ENCODE assay signal across 18 mouse cellular contexts in genomic region chr6:8370624-8371023, GRCm38 (mm10).
DNase-seq lines count a peak whose midpoint lies in the region; ATAC-seq and TF ChIP-seq lines count a peak whose summit lies in the region.
"Had no signal": no experiment of that assay in that cellular context is flagged by ENCODE, and none has a peak within 500 bp of the region (broad histone marks: within the 10 kb centered on the region; RNA-seq: fewer than 3 reads in every experiment).

No protein-coding gene starts in this region.

- ATAC-seq in limb, embryonic 13.5 days (ENCODE audit: low FRiP score, low read depth) = peak; percentile 64
- ATAC-seq in intestine, embryonic 16.5 days = peak; percentile 51; the same call in 1 of the 2 replicates
- no peak for ATAC-seq in midbrain, embryonic 15.5 days (replicated peaks)

- H3ac ChIP-seq in myocyte (ENCODE audit: control insufficient read depth, insufficient read length) = no peak overlapping the region

- peaks cover under 1% of the 10 kb centered on the region; the same call in 1 of the 2 replicates for H3K36me3 ChIP-seq in limb, embryonic 13.5 days
- no peaks in the 10 kb centered on the region for H3K36me3 ChIP-seq in limb, embryonic 10.5 days
- H3K36me3 ChIP-seq in intestine, embryonic 16.5 days (ENCODE audit: control insufficient read depth, insufficient read depth, low read length) = no peaks in the 10 kb centered on the region; the same call in 1 of the 2 replicates
- no peaks in the 10 kb centered on the region for H3K36me3 ChIP-seq in myocyte (ENCODE audit: control insufficient read depth, insufficient read depth)
- H3K36me3 ChIP-seq in midbrain, embryonic 15.5 days (replicated peaks) = no peaks in the 10 kb centered on the region

- DNase-seq in heart, adult 9 months (ENCODE audit: low spot score in 2 of 2) = peak; percentile 29 to 33
- no peak for DNase-seq in heart, postnatal 4 days
- DNase-seq in limb, embryonic 10.5 days (ENCODE audit: low spot score) = no peak
- DNase-seq in adrenal gland, adult 18-20 months (ENCODE audit: low spot score in 2 of 2) = no peak
- DNase-seq: B cell, adult 2 months; cerebellum, adult 11 months; cerebellum, postnatal 25 days; gastrocnemius, postnatal 14 days; midbrain, embryonic 14.5 days; right cerebral cortex, postnatal 14 days; thymus, adult 18-20 months had no signal

- no peak for TF ChIP-seq POLR2A in myocyte (IDR thresholded peaks at IDR 0.05; ENCODE audit: insufficient read length, low read depth)

- no peaks in the 10 kb centered on the region for H3K79me2 ChIP-seq in myocyte (ENCODE audit: control insufficient read depth, insufficient read depth)

- no peaks in the 10 kb centered on the region for H3K4me1 ChIP-seq in limb, embryonic 13.5 days
- H3K4me1 ChIP-seq in limb, embryonic 10.5 days = no peaks in the 10 kb centered on the region
- no peaks in the 10 kb centered on the region for H3K4me1 ChIP-seq in intestine, embryonic 16.5 days (ENCODE audit: control insufficient read depth, insufficient read depth, low read length)
- no peaks in the 10 kb centered on the region for H3K4me1 ChIP-seq in midbrain, embryonic 15.5 days
- H3K4me1 ChIP-seq: hindbrain, embryonic 15.5 days had no signal

- H3K27ac ChIP-seq in limb, embryonic 13.5 days = no peak overlapping the region
- no peak overlapping the region for H3K27ac ChIP-seq in limb, embryonic 10.5 days
- no peak overlapping the region for H3K27ac ChIP-seq in intestine, embryonic 16.5 days (ENCODE audit: low read length)
- H3K27ac ChIP-seq in midbrain, embryonic 15.5 days = no peak overlapping the region
- H3K27ac ChIP-seq: hindbrain, embryonic 15.5 days; layer of hippocampus, adult 2 months had no signal

- 74% methylated on average over 3 of the region's 3 CpGs for WGBS in limb, embryonic 13.5 days
- 91% methylated on average over 3 of the region's 3 CpGs for WGBS in limb, embryonic 10.5 days
- WGBS in intestine, embryonic 16.5 days = 66% methylated on average over 3 of the region's 3 CpGs
- 84% methylated on average over 3 of the region's 3 CpGs for WGBS in midbrain, embryonic 15.5 days

- no peak overlapping the region for H3K4me2 ChIP-seq in limb, embryonic 13.5 days (replicated peaks)
- H3K4me2 ChIP-seq in intestine, embryonic 16.5 days (ENCODE audit: low read depth, low read length) = no peak overlapping the region
- no peak overlapping the region for H3K4me2 ChIP-seq in myocyte (ENCODE audit: low read depth)
- H3K4me2 ChIP-seq in midbrain, embryonic 15.5 days = no peak overlapping the region
- H3K4me2 ChIP-seq: hindbrain, embryonic 15.5 days; liver, embryonic 11.5 days had no signal

- no peak overlapping the region for H3K4me3 ChIP-seq in limb, embryonic 13.5 days
- no peak overlapping the region for H3K4me3 ChIP-seq in limb, embryonic 10.5 days
- H3K4me3 ChIP-seq in intestine, embryonic 16.5 days (ENCODE audit: low read length) = no peak overlapping the region
- H3K4me3 ChIP-seq in myocyte = no peak overlapping the region
- no peak overlapping the region for H3K4me3 ChIP-seq in midbrain, embryonic 15.5 days
- H3K4me3 ChIP-seq: hindbrain, embryonic 15.5 days; layer of hippocampus, adult 2 months had no signal

- no peak overlapping the region for H3K9ac ChIP-seq in limb, embryonic 13.5 days
- H3K9ac ChIP-seq in intestine, embryonic 16.5 days (ENCODE audit: low read depth, low read length) = no peak overlapping the region
- no peak overlapping the region for H3K9ac ChIP-seq in midbrain, embryonic 15.5 days
- H3K9ac ChIP-seq: hindbrain, embryonic 15.5 days had no signal

- H3K9me3 ChIP-seq in limb, embryonic 13.5 days = no peaks in the 10 kb centered on the region; the same call in 1 of the 2 replicates
- H3K9me3 ChIP-seq in limb, embryonic 10.5 days (replicated peaks) = no peaks in the 10 kb centered on the region
- no peaks in the 10 kb centered on the region for H3K9me3 ChIP-seq in intestine, embryonic 16.5 days (ENCODE audit: control insufficient read depth, low read length)
- no peaks in the 10 kb centered on the region for H3K9me3 ChIP-seq in midbrain, embryonic 15.5 days
- H3K9me3 ChIP-seq: hindbrain, embryonic 15.5 days had no signal

- H3K27me3 ChIP-seq in limb, embryonic 13.5 days = no peaks in the 10 kb centered on the region
- no peaks in the 10 kb centered on the region for H3K27me3 ChIP-seq in limb, embryonic 10.5 days (ENCODE audit: low read depth, poor library complexity, severe bottlenecking)
- no peaks in the 10 kb centered on the region for H3K27me3 ChIP-seq in intestine, embryonic 16.5 days (replicated peaks; ENCODE audit: control insufficient read depth, insufficient read depth, low read length)
- H3K27me3 ChIP-seq in myocyte (ENCODE audit: control insufficient read depth, insufficient read depth, insufficient read length) = no peaks in the 10 kb centered on the region
- H3K27me3 ChIP-seq in midbrain, embryonic 15.5 days (replicated peaks) = no peaks in the 10 kb centered on the region
- H3K27me3 ChIP-seq: hindbrain, embryonic 15.5 days had no signal

TF ChIP-seq in myocyte, 11 proteins besides CTCF, POLR2A, EP300 and RAD21:
- TF ChIP-seq MAX (IDR thresholded peaks at IDR 0.05; ENCODE audit: low read depth) = no peak
- peak in 2 of 3 experiments; percentile 19 to 44 for TF ChIP-seq MYOD1 (IDR thresholded peaks at IDR 0.05; ENCODE audit: control insufficient read depth in 1 of 3, insufficient read length in 2 of 3, low read depth in 2 of 3)
- TF ChIP-seq REST (IDR thresholded peaks at IDR 0.05; ENCODE audit: insufficient read depth, insufficient read length) = no peak
- no peak for TF ChIP-seq TCF3 (IDR thresholded peaks at IDR 0.05; ENCODE audit: insufficient read length, low read depth)
- TF ChIP-seq CEBPB (IDR thresholded peaks at IDR 0.05; ENCODE audit: insufficient read depth, poor library complexity, severe bottlenecking) = no peak
- TF ChIP-seq USF1 (IDR thresholded peaks at IDR 0.05; ENCODE audit: low read depth) = peak; percentile 57
- peak; percentile 5 for TF ChIP-seq TCF12 (IDR thresholded peaks at IDR 0.05; ENCODE audit: insufficient read depth, poor library complexity, severe bottlenecking)
- no peak for TF ChIP-seq E2F4 (IDR thresholded peaks at IDR 0.05; ENCODE audit: insufficient read depth)
- TF ChIP-seq SRF (IDR thresholded peaks at IDR 0.05; ENCODE audit: control insufficient read depth, insufficient read length, low read depth) = no peak
- TF ChIP-seq MYOG (IDR thresholded peaks at IDR 0.05; ENCODE audit: control insufficient read depth in 1 of 3, insufficient read depth in 1 of 3, insufficient read length in 2 of 3, low read depth in 2 of 3) = no peak
- TF ChIP-seq POLR2AphosphoS2 (IDR thresholded peaks at IDR 0.05; ENCODE audit: insufficient read length, low read depth) = no peak

Comparison
In these comparisons a context has a peak if more than half of its experiments do, and no peak if none do; other contexts are left out.
1. DNase-seq: peak in heart, adult 9 months (2 of 2); none in heart, postnatal 4 days (single experiment), limb, embryonic 10.5 days (single experiment) and adrenal gland, adult 18-20 months (0 of 2).